Mouse (Mus musculus) 3134 (cell line): Measurements from ENCODE around the gene Alpk1.

Experiments
- DNase-seq: peaks from one replicate; pipeline ENCODE4 v3.0.0-alpha.2; 2011; ENCODE audit warnings: low spot score; ENCODE audit not compliant: insufficient read length; ENCODE audit errors: extremely low read depth

The Alpk1 gene

DNA sequence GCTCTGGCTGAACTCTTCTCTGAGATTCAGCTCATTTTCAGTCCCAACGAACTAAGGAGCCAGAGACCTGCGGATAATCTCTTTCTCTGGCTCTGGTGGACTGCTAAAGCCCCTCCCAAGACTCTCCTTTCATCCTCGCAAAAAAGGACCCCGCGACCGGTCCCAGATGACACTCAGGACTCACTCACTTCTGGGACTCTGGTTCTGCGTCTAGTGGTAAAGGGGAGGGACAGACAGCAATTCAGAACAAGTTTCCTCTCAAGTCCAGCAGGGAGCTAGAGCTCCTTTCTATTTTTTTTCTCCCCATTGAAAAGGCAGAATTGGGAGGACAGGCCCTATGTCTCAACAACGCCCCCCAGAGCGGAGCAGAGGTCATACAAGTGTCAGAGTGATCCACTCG lies 148.7 kb downstream of the Alpk1 start:
- no peak for DNase-seq

- DNase-seq, result no peak
Observed at GRCm38 (mm10) chr3:127630735-127631372, 149.5 kb downstream of the Alpk1 start.

DNA sequence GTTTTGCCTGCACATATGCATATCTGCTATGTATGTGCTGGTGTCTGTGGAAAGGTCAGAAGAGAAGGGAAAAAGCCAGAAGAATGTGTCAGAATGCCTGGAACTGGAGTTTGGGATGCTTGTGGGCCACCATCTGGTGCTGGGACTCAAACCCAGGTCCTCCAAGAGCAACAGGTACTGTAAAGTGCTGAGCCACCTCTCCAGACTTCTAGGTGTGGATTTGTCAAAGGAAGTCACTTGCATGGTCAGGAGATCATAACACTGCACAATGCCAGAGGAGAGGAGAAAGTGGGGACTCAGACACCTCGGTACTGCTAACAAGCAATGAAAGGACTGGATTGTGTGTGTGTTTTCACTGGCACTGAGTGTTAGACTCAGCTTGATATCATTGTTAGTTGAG lies 150.1 kb downstream of the Alpk1 start:
- DNase-seq, result no peak

GRCm38 (mm10) chr3:127628311-127629184 lies 151.8 kb downstream of the Alpk1 start:
- DNase-seq, result no peak

DNA sequence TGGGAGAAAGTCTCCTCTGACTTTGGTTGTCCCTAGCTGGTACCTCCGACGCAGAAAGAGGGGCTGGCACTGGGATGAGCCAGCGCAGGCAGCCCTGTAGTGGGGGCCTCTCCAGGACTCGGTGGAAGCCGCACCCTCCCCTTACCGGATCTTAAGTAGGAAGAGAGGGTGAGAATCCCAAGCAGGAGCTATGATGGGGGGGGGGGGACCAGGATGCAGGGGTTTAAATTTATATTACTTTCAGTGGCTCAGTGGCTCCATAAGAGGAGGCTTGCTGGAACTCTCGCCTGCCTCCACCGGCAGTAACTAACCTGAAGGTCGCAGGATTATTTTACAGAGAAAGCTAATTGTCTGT lies 152.4 kb downstream of the Alpk1 start:
- no peak for DNase-seq

- no peak for DNase-seq
Observed at GRCm38 (mm10) chr3:127627151-127627955, 153.0 kb downstream of the Alpk1 start.

GRCm38 (mm10) chr3:127626524-127626923 lies 153.8 kb downstream of the Alpk1 start:
- no peak for DNase-seq

GRCm38 (mm10) chr3:127625701-127626399 lies 154.5 kb downstream of the Alpk1 start:
- no peak for DNase-seq

GRCm38 (mm10) chr3:127625296-127625695 lies 155.0 kb downstream of the Alpk1 start:
- DNase-seq, result no peak
